Mouse (Mus musculus) bone marrow macrophage, adult 2 months (primary cell): ENCODE results near the gene Mtor.

ENCODE experiments used
- CTCF ChIP-seq: IDR thresholded peaks from 2 replicates; pipeline ENCODE4 v1.5.1; 2012; ENCODE audit warnings: low read depth, mild to moderate bottlenecking, low read length, moderate library complexity
- POLR2A ChIP-seq: IDR thresholded peaks from 2 replicates; pipeline ENCODE4 v1.6.1; 2012; ENCODE audit warnings: mild to moderate bottlenecking, low read depth, low read length, borderline replicate concordance

- no peak for TF ChIP-seq CTCF
- TF ChIP-seq POLR2A = no peak
These were observed 5.3 kb downstream of the Mtor start for GRCm38 (mm10) chr4:148453707-148454106.
